Mouse (Mus musculus) midbrain, embryonic 14.5 days (tissue): ENCODE measurements at regions not wholly inside any gene's neighbourhood (a gene's known extent, or its start where the extent isn't known, plus 50 kb on each side); places are given as distances from the start of the nearest gene placed in this dataset.

ENCODE experiments used
- ATAC-seq: fragments of 200-750 bp; cut with Nextera tagmentation; 2 replicates; pipeline ENCODE4 v1.8.0; 2017; ENCODE audit warnings: moderate number of reproducible peaks, moderate library complexity; ENCODE audit not compliant: low FRiP score, low TSS enrichment
- DNase-seq: peaks from one replicate; pipeline ENCODE4 v3.0.0-alpha.2; 2015
- H3K27ac ChIP-seq: fragments of 300-500 bp; sonication (generic); replicated peaks from 2 replicates; pipeline ENCODE4 v1.5.1; 2014; ENCODE audit warnings: mild to moderate bottlenecking, low read depth, low read length, moderate library complexity
- H3K27me3 ChIP-seq: fragments of 300-500 bp; sonication (generic); 2 replicates; pipeline ENCODE4 v1.6.1; 2014; ENCODE audit warnings: low read length, control low read depth, mixed read lengths; ENCODE audit not compliant: control insufficient read depth, insufficient read depth
- H3K36me3 ChIP-seq: fragments of 300-500 bp; sonication (generic); 2 replicates; pipeline ENCODE4 v1.6.1; 2014; ENCODE audit warnings: low read length, control low read depth; ENCODE audit not compliant: control insufficient read depth, insufficient read depth
- H3K4me1 ChIP-seq: fragments of 300-500 bp; sonication (generic); 2 replicates; pipeline ENCODE4 v1.6.1; 2014; ENCODE audit warnings: mild to moderate bottlenecking, antibody characterized with exemption, low read length, control low read depth; ENCODE audit not compliant: control insufficient read depth, insufficient read depth
- H3K4me2 ChIP-seq: fragments of 300-500 bp; sonication (generic); 2 replicates; pipeline ENCODE4 v1.6.1; 2014; ENCODE audit warnings: mild to moderate bottlenecking, low read length, moderate library complexity
- H3K4me3 ChIP-seq: fragments of 300-500 bp; sonication (generic); replicated peaks from 2 replicates; pipeline ENCODE4 v1.5.1; 2014; ENCODE audit warnings: low read depth, low read length
- H3K9ac ChIP-seq: fragments of 300-500 bp; sonication (generic); replicated peaks from 2 replicates; pipeline ENCODE4 v1.6.1; 2014; ENCODE audit warnings: mild to moderate bottlenecking, low read length, moderate library complexity
- H3K9me3 ChIP-seq: fragments of 300-500 bp; sonication (generic); 2 replicates; pipeline ENCODE4 v1.6.1; 2016; ENCODE audit warnings: low read length, control low read depth, mixed read lengths; ENCODE audit not compliant: control insufficient read depth
- WGBS: fragments of 180-500 bp; shearing (Covaris S2); extraction: QIAGEN DNeasy Blood & Tissue Kit; methylation state at CpG from one replicate; pipeline ENCODE4 v1.1.7; 2014; 5-methylcytosine and 5-hydroxymethylcytosine counted together

DNA sequence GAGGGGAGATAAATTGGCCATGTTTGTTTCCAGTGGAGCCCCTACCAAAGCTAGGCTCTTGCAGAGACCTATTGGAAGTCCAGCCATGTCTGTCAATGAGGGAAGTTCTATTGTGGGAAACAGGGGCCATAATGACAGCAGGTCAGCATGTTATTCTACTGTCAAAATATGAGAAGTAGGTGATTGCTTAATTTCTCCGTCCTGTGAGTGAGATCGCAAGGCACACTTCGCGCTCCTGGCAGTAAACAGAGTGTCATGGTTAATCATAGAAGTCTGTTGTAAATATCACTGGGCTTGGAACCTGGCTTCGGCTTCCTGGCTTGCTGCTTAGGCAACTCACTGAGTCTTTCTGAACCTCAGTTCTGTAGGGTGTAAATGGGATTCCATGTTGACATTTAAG lies 72.5 kb upstream of the Ccdc122 start:
- no peak for DNase-seq
- WGBS, result 94% methylated on average over 5 of the region's 5 CpGs

DNA sequence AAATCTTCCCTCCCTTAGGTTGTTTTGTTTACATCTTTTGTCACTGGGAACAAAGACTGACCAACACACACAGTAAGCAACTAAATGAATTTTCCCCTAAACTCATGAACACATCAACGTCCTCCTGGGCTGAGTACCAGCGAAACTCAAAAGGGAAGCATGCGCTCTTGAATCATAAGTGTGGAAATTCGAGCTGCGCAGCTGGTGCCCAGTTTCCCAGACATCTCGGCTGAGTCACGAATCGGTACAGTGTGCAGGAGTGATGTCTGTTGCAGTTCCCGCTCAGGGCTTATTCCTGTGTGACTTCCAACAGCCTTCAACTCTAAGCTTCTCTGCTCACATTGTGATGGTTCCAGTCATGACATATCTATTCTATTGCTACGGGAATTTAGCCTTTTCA lies 77.7 kb upstream of the Ccdc122 start:
- no peak overlapping the region for H3K9ac ChIP-seq
- H3K4me2 ChIP-seq, result no peak overlapping the region
- H3K27me3 ChIP-seq, result no peaks in the 10 kb centered on the region
- no peak for DNase-seq
- no peaks in the 10 kb centered on the region for H3K36me3 ChIP-seq
- ATAC-seq, result no peak
- H3K4me1 ChIP-seq, result no peaks in the 10 kb centered on the region
- H3K9me3 ChIP-seq, result no peaks in the 10 kb centered on the region
- 77% methylated on average over 10 of the region's 10 CpGs for WGBS
- no peak overlapping the region for H3K27ac ChIP-seq
- no peak overlapping the region for H3K4me3 ChIP-seq

More for the DNA sequence above, 72.5 kb upstream of the Ccdc122 start:
- no peaks in the 10 kb centered on the region for H3K36me3 ChIP-seq
- ATAC-seq, result no peak
- no peaks in the 10 kb centered on the region for H3K27me3 ChIP-seq
- H3K4me1 ChIP-seq, result no peaks in the 10 kb centered on the region
- H3K9me3 ChIP-seq, result no peaks in the 10 kb centered on the region
- no peak overlapping the region for H3K27ac ChIP-seq
- no peak overlapping the region for H3K9ac ChIP-seq
- H3K4me3 ChIP-seq, result no peak overlapping the region
- no peak overlapping the region for H3K4me2 ChIP-seq

DNA sequence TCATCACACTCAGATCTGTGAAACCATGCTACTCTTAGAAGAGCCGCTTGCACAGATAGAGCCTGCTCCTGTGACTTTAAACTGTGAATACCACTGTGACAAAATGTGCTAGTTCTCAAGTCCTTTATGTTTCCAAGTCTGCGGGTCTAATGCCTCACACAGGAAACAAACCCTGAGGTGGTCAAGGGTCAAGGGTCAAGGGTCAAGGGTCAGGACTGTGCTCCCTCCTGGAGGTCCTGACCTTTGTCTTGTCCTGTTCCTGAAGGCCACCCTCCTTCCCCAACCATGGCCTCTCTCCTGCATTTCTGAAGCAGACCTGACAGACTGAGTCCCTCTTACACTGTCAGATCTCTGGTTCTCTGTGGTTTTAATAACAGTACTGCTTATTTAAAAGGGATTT lies 79.4 kb upstream of the Ccdc122 start:
- Histone ChIP-seq H3K4me3 (no peak overlapping the region), H3K27me3 (no peaks in the 10 kb centered on the region), H3K4me1 (no peaks in the 10 kb centered on the region), H3K4me2 (no peak overlapping the region), H3K27ac (no peak overlapping the region), H3K9me3 (no peaks in the 10 kb centered on the region), H3K36me3 (no peaks in the 10 kb centered on the region), H3K9ac (no peak overlapping the region)
- WGBS, result 33% methylated on average over 2 of the region's 2 CpGs
- DNase-seq (no peak), ATAC-seq (no peak)

DNA sequence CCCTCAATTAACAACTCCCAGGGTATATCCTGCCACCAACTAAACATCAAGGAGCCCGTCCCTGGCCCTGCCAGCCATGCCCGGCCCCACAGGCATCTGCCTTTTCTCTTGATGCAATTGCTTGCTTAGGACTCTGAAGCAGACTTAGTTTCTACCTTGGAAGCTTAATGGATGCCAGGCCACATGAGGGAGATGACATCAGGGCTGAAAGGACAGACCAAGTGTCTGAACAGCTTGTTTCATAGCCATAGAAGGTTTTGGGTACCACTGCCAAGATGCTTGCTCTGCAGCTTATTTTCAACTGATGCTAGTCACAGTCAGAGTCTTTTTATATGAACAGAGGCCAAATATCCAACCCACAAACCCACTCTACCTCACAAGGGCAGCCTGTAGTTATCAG lies 83.4 kb upstream of the Ccdc122 start:
- Histone ChIP-seq H3K27me3 (no peaks in the 10 kb centered on the region), H3K9ac (no peak overlapping the region), H3K4me3 (no peak overlapping the region), H3K4me2 (no peak overlapping the region), H3K4me1 (peaks cover 11% of the 10 kb centered on the region), H3K27ac (no peak overlapping the region), H3K36me3 (no peaks in the 10 kb centered on the region), H3K9me3 (no peaks in the 10 kb centered on the region)
- DNase-seq (no peak), ATAC-seq (no peak)
- WGBS, result 94% methylated on average over 2 of the region's 2 CpGs

DNA sequence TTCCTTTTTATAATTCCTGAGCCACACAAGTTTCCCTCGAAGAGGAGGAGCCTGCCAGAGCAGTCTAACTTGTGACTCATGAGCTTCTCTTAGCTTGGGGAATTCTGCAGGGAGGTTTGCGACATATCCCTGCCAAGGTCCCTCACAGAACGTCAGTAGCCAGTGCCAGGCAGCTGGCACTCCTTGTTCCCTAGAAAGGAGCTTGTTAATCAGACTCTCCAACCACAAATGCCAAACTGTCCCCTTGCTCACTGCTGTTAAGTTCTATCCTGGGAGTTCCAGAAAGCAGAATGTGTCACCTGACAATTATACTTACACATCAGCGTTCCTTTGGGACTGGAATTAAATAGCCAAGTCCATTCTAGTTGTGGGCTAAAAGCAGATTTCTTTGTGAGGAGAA lies 85.1 kb upstream of the Ccdc122 start:
- no peak for DNase-seq
- H3K4me3 ChIP-seq, result no peak overlapping the region
- WGBS, result 71% methylated on average over 4 of the region's 4 CpGs

DNA sequence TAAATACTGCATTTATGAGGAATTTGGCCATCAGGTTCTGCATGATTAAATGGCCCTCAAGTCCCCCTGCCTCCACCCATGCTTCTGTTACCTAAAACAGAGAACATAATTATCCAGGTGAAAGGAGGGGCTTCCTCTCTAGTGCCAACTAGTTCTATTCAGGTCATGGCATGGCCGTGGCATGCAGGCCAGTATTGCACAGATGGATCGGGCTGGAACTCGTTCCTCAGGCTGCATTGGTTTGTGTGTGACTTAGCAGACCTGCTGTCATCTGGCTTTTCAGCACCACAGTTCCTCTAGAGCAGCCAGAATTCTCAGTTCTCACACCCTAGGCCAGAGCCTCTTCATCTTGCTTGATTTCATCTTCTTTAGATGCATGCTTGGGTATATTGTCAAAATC lies 87.2 kb upstream of the Ccdc122 start:
- no peak overlapping the region for H3K9ac ChIP-seq
- WGBS, result 75% methylated on average over 3 of the region's 3 CpGs
- peaks cover 11% of the 10 kb centered on the region for H3K4me1 ChIP-seq
- no peaks in the 10 kb centered on the region for H3K9me3 ChIP-seq
- H3K36me3 ChIP-seq, result no peaks in the 10 kb centered on the region
- ATAC-seq, result no peak
- no peaks in the 10 kb centered on the region for H3K27me3 ChIP-seq
- no peak for DNase-seq
- H3K27ac ChIP-seq, result no peak overlapping the region
- H3K4me2 ChIP-seq, result no peak overlapping the region
- H3K4me3 ChIP-seq, result no peak overlapping the region

More for the DNA sequence above, 85.1 kb upstream of the Ccdc122 start:
- H3K4me1 ChIP-seq, result peaks cover 11% of the 10 kb centered on the region
- no peaks in the 10 kb centered on the region for H3K27me3 ChIP-seq
- H3K9ac ChIP-seq, result no peak overlapping the region
- ATAC-seq, result no peak
- no peak overlapping the region for H3K27ac ChIP-seq
- H3K9me3 ChIP-seq, result no peaks in the 10 kb centered on the region
- no peak overlapping the region for H3K4me2 ChIP-seq
- H3K36me3 ChIP-seq, result no peaks in the 10 kb centered on the region

DNA sequence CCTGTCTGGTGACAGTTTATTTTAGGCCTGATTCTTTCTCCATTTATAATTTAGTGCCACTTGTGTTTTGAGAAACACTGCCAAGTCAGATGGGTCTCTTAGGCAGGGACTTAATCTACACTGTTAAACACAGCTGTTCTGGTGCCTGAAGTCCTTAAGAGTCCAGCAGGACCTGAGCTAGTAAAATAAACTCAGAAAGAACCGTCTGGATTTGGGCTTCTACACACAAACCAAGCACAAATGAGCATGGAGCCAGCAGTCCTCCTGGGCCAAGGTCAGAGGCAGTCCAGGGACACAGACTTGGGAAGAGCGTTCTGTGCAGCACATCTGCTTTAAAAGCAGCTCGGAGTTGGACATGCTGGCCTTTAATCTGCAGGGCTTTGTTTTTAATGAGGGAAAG lies 87.6 kb upstream of the Ccdc122 start:
- no peaks in the 10 kb centered on the region for H3K36me3 ChIP-seq
- H3K9me3 ChIP-seq, result no peaks in the 10 kb centered on the region
- WGBS, result 53% methylated on average over 3 of the region's 3 CpGs
- H3K27ac ChIP-seq, result no peak overlapping the region
- H3K4me1 ChIP-seq, result peaks cover 11% of the 10 kb centered on the region
- ATAC-seq (no peak), DNase-seq (peak; percentile 15)
- H3K4me3 ChIP-seq, result no peak overlapping the region
- H3K4me2 ChIP-seq, result no peak overlapping the region
- no peak overlapping the region for H3K9ac ChIP-seq
- H3K27me3 ChIP-seq, result no peaks in the 10 kb centered on the region

DNA sequence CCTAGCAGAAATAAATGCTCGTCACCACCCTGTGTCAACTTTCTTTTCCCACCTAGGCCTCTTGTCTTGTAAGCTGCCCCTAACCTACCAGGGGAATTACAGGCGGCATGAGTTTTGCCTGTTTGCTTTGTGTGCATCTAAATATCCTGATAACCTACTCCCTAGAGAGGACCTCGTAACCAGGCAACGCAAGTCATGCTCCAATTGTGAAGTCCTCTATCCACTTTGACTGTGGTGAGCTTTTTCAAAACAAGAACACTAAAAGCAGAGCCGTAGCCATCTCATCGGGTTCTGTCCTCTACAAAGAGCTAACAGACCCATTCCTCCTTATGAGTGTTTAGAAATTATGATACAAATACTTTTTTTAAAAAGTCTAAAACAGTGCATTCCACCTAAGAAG lies 88.1 kb upstream of the Ccdc122 start:
- Histone ChIP-seq H3K4me1 (peaks cover 11% of the 10 kb centered on the region), H3K27me3 (no peaks in the 10 kb centered on the region), H3K4me3 (no peak overlapping the region), H3K27ac (no peak overlapping the region; the same call in 1 of the 2 replicates), H3K36me3 (no peaks in the 10 kb centered on the region), H3K9ac (no peak overlapping the region), H3K9me3 (no peaks in the 10 kb centered on the region), H3K4me2 (no peak overlapping the region)
- ATAC-seq, result no peak
- DNase-seq, result peak; percentile 64
- 36% methylated on average over 6 of the region's 6 CpGs for WGBS

DNA sequence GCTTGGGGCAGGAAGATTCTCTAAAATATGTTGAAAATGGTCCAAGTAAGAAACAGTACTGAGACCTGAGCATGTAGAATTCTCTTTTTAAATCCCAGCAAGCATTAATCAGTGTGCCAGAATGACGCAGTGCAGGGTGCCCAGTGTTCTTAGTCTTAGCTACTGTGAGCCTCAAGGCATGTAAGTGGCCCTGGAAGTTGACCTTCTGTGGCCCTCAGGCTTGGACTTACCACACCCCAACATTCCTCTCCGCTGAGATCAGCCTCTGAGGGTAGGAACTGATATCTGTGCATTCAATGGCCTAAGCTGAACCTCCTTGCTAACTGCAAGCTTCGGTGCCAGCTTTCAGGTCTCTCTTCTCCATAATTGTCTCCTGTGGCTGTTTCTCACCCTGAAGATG lies 89.4 kb upstream of the Ccdc122 start:
- no peak for ATAC-seq
- H3K4me1 ChIP-seq, result peaks cover 11% of the 10 kb centered on the region
- DNase-seq, result no peak
- 66% methylated on average over 3 of the region's 3 CpGs for whole genome bisulfite sequencing
- no peaks in the 10 kb centered on the region for H3K36me3 ChIP-seq
- no peak overlapping the region for H3K27ac ChIP-seq
- no peak overlapping the region for H3K4me2 ChIP-seq
- no peaks in the 10 kb centered on the region for H3K27me3 ChIP-seq
- no peak overlapping the region for H3K9ac ChIP-seq
- H3K4me3 ChIP-seq, result no peak overlapping the region
- H3K9me3 ChIP-seq, result no peaks in the 10 kb centered on the region
